Mouse (Mus musculus) embryonic facial prominence, embryonic 11.5 days (tissue): ENCODE results near the gene Ccni. TPM values are rescaled to one million over a fixed set of nuclear protein-coding genes. Genes with fewer than 3 reads are reported as not detected.
A peak's percentile ranks its signal among the peaks of the same experiment; 100 is the strongest.

Experiments used
- ATAC-seq: fragments of 200-750 bp; cut with Nextera tagmentation; replicated peaks from 2 replicates; pipeline ENCODE4 v1.8.0; 2017; ENCODE audit warnings: low read depth; ENCODE audit not compliant: insufficient number of reproducible peaks, low FRiP score, low TSS enrichment
- DNase-seq: peaks from one replicate; pipeline ENCODE4 v3.0.0-alpha.2; 2015; ENCODE audit warnings: low spot score
- H3K27ac ChIP-seq: fragments of 300-500 bp; sonication (generic); replicated peaks from 2 replicates; pipeline ENCODE4 v1.5.1; 2014; ENCODE audit warnings: mild to moderate bottlenecking, low read depth, low read length, control low read depth
- H3K27me3 ChIP-seq: fragments of 300-500 bp; sonication (generic); 2 replicates; pipeline ENCODE4 v1.6.1; 2014; ENCODE audit warnings: mild to moderate bottlenecking, low read length, moderate library complexity, mixed read lengths; ENCODE audit not compliant: control insufficient read depth, insufficient read depth
- H3K36me3 ChIP-seq: fragments of 300-500 bp; sonication (generic); replicated peaks from 2 replicates; pipeline ENCODE4 v1.6.1; 2014; ENCODE audit warnings: low read depth, mild to moderate bottlenecking, low read length, moderate library complexity, mixed read lengths; ENCODE audit not compliant: control insufficient read depth, insufficient read depth
- H3K4me1 ChIP-seq: fragments of 300-500 bp; sonication (generic); 2 replicates; pipeline ENCODE4 v1.6.1; 2014; ENCODE audit warnings: low read length, mixed read lengths; ENCODE audit not compliant: control insufficient read depth, insufficient read depth
- H3K4me2 ChIP-seq: fragments of 300-500 bp; sonication (generic); 2 replicates; pipeline ENCODE4 v1.6.1; 2014; ENCODE audit warnings: low read depth, mild to moderate bottlenecking, control low read depth, low read length, moderate library complexity
- H3K4me3 ChIP-seq: fragments of 300-500 bp; sonication (generic); 2 replicates; pipeline ENCODE4 v1.5.1; 2014; ENCODE audit warnings: low read depth, low read length, control low read depth
- H3K9ac ChIP-seq: fragments of 300-500 bp; sonication (generic); replicated peaks from 2 replicates; pipeline ENCODE4 v1.6.1; 2014; ENCODE audit warnings: mild to moderate bottlenecking, control low read depth, low read length
- H3K9me3 ChIP-seq: fragments of 300-500 bp; sonication (generic); replicated peaks from 2 replicates; pipeline ENCODE4 v1.6.1; 2016; ENCODE audit warnings: mild to moderate bottlenecking, low read length, inconsistent platforms, mixed read lengths; ENCODE audit not compliant: control insufficient read depth
- WGBS: fragments of 180-500 bp; shearing (Covaris S2); extraction: QIAGEN DNeasy Blood & Tissue Kit; methylation state at CpG from one replicate; pipeline ENCODE4 v1.1.7; 2014; 5-methylcytosine and 5-hydroxymethylcytosine counted together
- polyA plus RNA-seq: library from polyadenylated mRNA; unstranded; fragments of >200 nt; fragmentation: Nextera tagmentation; extraction: Ambion mirVana; gene quantifications from 2 replicates; pipeline ENCODE4 v1.2.1, GENCODE M21; 2014

Gene Ccni
- polyA plus RNA-seq, 1 experiment from 2014 or later, result 167 TPM

GRCm38 (mm10) chr5:93221661-93222060 lies 15.4 kb upstream of the Ccni start:
- Histone ChIP-seq H3K27me3 (no peaks in the 10 kb centered on the region), H3K36me3 (no peaks in the 10 kb centered on the region), H3K9me3 (no peaks in the 10 kb centered on the region), H3K27ac (no peak overlapping the region), H3K9ac (no peak overlapping the region), H3K4me2 (no peak overlapping the region), H3K4me1 (no peaks in the 10 kb centered on the region), H3K4me3 (no peak overlapping the region)
- no peak for ATAC-seq
- no peak for DNase-seq
- 67% methylated on average over 3 of the region's 3 CpGs for WGBS

- Histone ChIP-seq H3K4me2 (no peak overlapping the region), H3K36me3 (no peaks in the 10 kb centered on the region), H3K9me3 (no peaks in the 10 kb centered on the region), H3K9ac (no peak overlapping the region), H3K4me3 (no peak overlapping the region), H3K27me3 (no peaks in the 10 kb centered on the region), H3K4me1 (no peaks in the 10 kb centered on the region), H3K27ac (no peak overlapping the region)
- WGBS, result 91% methylated on average over 3 of the region's 3 CpGs
- DNase-seq, result no peak
- no peak for ATAC-seq
These were observed 12.1 kb upstream of the Ccni start for GRCm38 (mm10) chr5:93218375-93218774.

- 0 out of 2 replicates have a peak overlapping the region, but pooled peaks have one; percentile 7 for H3K4me2 ChIP-seq
- no peaks in the 10 kb centered on the region for H3K9me3 ChIP-seq
- H3K4me1 ChIP-seq, result no peaks in the 10 kb centered on the region
- H3K9ac ChIP-seq, result no peak overlapping the region
- no peaks in the 10 kb centered on the region for H3K36me3 ChIP-seq
- WGBS, result 50% methylated on average over 1 of the region's 1 CpGs
- ATAC-seq (no peak), DNase-seq (no peak)
- no peak overlapping the region for H3K4me3 ChIP-seq
- no peak overlapping the region; the same call in 1 of the 2 replicates for H3K27ac ChIP-seq
- no peaks in the 10 kb centered on the region for H3K27me3 ChIP-seq
These were observed 1.3 kb upstream of the Ccni start for GRCm38 (mm10) chr5:93207555-93207954.

- DNase-seq, result peak; percentile 63
- H3K27ac ChIP-seq, result no peak overlapping the region; the same call in 1 of the 2 replicates
- H3K9ac ChIP-seq, result peak overlapping the region; percentile 18
- H3K36me3 ChIP-seq, result no peaks in the 10 kb centered on the region
- ATAC-seq, result peak; percentile 11
- H3K4me2 ChIP-seq, result peak overlapping the region; percentile 30
- H3K9me3 ChIP-seq, result no peaks in the 10 kb centered on the region
- no peaks in the 10 kb centered on the region for H3K4me1 ChIP-seq
- H3K27me3 ChIP-seq, result no peaks in the 10 kb centered on the region
- WGBS, result 5% methylated on average over 6 of the region's 6 CpGs
- H3K4me3 ChIP-seq, result peak overlapping the region; percentile 94
These were observed 682 bp upstream of the Ccni start for GRCm38 (mm10) chr5:93207006-93207348.

GRCm38 (mm10) chr5:93205371-93206108 lies 755 bp downstream of the Ccni start:
- H3K4me1 ChIP-seq, result no peaks in the 10 kb centered on the region
- peak overlapping the region; percentile 94 for H3K9ac ChIP-seq
- peak; percentile 54 for DNase-seq
- no peaks in the 10 kb centered on the region for H3K27me3 ChIP-seq
- H3K36me3 ChIP-seq, result peaks cover 2% of the 10 kb centered on the region; the same call in 1 of the 2 replicates
- no peaks in the 10 kb centered on the region for H3K9me3 ChIP-seq
- ATAC-seq, result peak; percentile 71
- 1% methylated on average over 34 of the region's 63 CpGs for WGBS
- peak overlapping the region; percentile 70 for H3K27ac ChIP-seq
- peak overlapping the region; percentile 94 for H3K4me3 ChIP-seq
- peak overlapping the region; percentile 75 for H3K4me2 ChIP-seq

GRCm38 (mm10) chr5:93201181-93201580 lies 5.1 kb downstream of the Ccni start:
- no peaks in the 10 kb centered on the region for H3K27me3 ChIP-seq
- 46% methylated on average over 1 of the region's 1 CpGs for WGBS
- H3K4me1 ChIP-seq, result no peaks in the 10 kb centered on the region
- H3K36me3 ChIP-seq, result peaks cover 4% of the 10 kb centered on the region; the same call in 1 of the 2 replicates
- no peak overlapping the region for H3K9ac ChIP-seq
- peak; percentile 30 for DNase-seq
- no peak overlapping the region for H3K27ac ChIP-seq
- H3K9me3 ChIP-seq, result no peaks in the 10 kb centered on the region
- no peak overlapping the region for H3K4me2 ChIP-seq
- ATAC-seq, result no peak
- no peak overlapping the region for H3K4me3 ChIP-seq

- ATAC-seq, result no peak
- Histone ChIP-seq H3K36me3 (peaks cover 4% of the 10 kb centered on the region; the same call in 1 of the 2 replicates), H3K4me3 (no peak overlapping the region), H3K9me3 (no peaks in the 10 kb centered on the region), H3K4me2 (no peak overlapping the region), H3K27me3 (no peaks in the 10 kb centered on the region), H3K27ac (no peak overlapping the region), H3K9ac (no peak overlapping the region), H3K4me1 (no peaks in the 10 kb centered on the region)
- DNase-seq, result no peak
- 81% methylated on average over 3 of the region's 3 CpGs for WGBS
These were observed 8.1 kb downstream of the Ccni start for GRCm38 (mm10) chr5:93198232-93198631.

GRCm38 (mm10) chr5:93190428-93190827 lies 15.9 kb downstream of the Ccni start:
- DNase-seq (no peak), ATAC-seq (no peak)
- no peak overlapping the region for H3K9ac ChIP-seq
- no peaks in the 10 kb centered on the region for H3K4me1 ChIP-seq
- no peak overlapping the region for H3K4me3 ChIP-seq
- peaks cover 5% of the 10 kb centered on the region for H3K36me3 ChIP-seq
- WGBS, result 91% methylated on average over 5 of the region's 5 CpGs
- no peak overlapping the region for H3K4me2 ChIP-seq
- H3K27ac ChIP-seq, result no peak overlapping the region
- no peaks in the 10 kb centered on the region for H3K27me3 ChIP-seq
- H3K9me3 ChIP-seq, result no peaks in the 10 kb centered on the region
